Mouse (Mus musculus) hindbrain, embryonic 13.5 days (tissue): Measurements from ENCODE around the gene Ndufb3. TPM values are rescaled to one million over a fixed set of nuclear protein-coding genes. Genes with fewer than 3 reads are reported as not detected.
"Not testable (repeated sequence)": the region's sequence is repeated elsewhere in the genome, so short reads cannot be mapped to it uniquely, and the experiment has no call there.

Experiments used
- ATAC-seq: fragments of 200-750 bp; cut with Nextera tagmentation; 2 replicates; pipeline ENCODE4 v1.8.0; 2017; ENCODE audit warnings: moderate TSS enrichment; ENCODE audit not compliant: low FRiP score
- H3K27ac ChIP-seq: fragments of 300-500 bp; sonication (generic); 2 replicates; pipeline ENCODE4 v1.5.1; 2015; ENCODE audit warnings: inconsistent platforms, mild to moderate bottlenecking, moderate library complexity
- H3K27me3 ChIP-seq: fragments of 300-500 bp; sonication (generic); 2 replicates; pipeline ENCODE4 v1.6.1; 2015; ENCODE audit warnings: mild to moderate bottlenecking, inconsistent platforms
- H3K36me3 ChIP-seq: fragments of 300-500 bp; sonication (generic); 2 replicates; pipeline ENCODE4 v1.6.1; 2015; ENCODE audit warnings: mild to moderate bottlenecking, inconsistent platforms
- H3K4me1 ChIP-seq: fragments of 300-500 bp; sonication (generic); replicated peaks from 2 replicates; pipeline ENCODE4 v1.6.1; 2015; ENCODE audit warnings: inconsistent platforms
- H3K4me2 ChIP-seq: fragments of 300-500 bp; sonication (generic); 2 replicates; pipeline ENCODE4 v1.6.1; 2015; ENCODE audit warnings: inconsistent platforms, mild to moderate bottlenecking, moderate library complexity
- H3K4me3 ChIP-seq: fragments of 300-500 bp; sonication (generic); 2 replicates; pipeline ENCODE4 v1.5.1; 2015; ENCODE audit warnings: mild to moderate bottlenecking, inconsistent platforms
- H3K9ac ChIP-seq: fragments of 300-500 bp; sonication (generic); 2 replicates; pipeline ENCODE4 v1.6.1; 2015; ENCODE audit warnings: mild to moderate bottlenecking, inconsistent platforms
- H3K9me3 ChIP-seq: fragments of 300-500 bp; sonication (generic); 2 replicates; pipeline ENCODE4 v1.6.1; 2016; ENCODE audit warnings: inconsistent platforms
- WGBS: fragments of 180-500 bp; shearing (Covaris S2); methylation state at CpG from one replicate; pipeline ENCODE4 v1.1.7; 2015; 5-methylcytosine and 5-hydroxymethylcytosine counted together
- polyA plus RNA-seq: library from polyadenylated mRNA; unstranded; fragments of >200 nt; fragmentation: Nextera tagmentation; extraction: Ambion mirVana; gene quantifications from 2 replicates; pipeline ENCODE4 v1.2.1, GENCODE M21; 2015

The Ndufb3 gene
- polyA plus RNA-seq: 199 and 210 TPM in 2 replicates

- Histone ChIP-seq H3K9me3 (no peaks in the 10 kb centered on the region), H3K9ac (peak within 1 kb of the TSS; percentile 89), H3K4me1 (peaks cover 13% of the 10 kb centered on the region), H3K4me3 (peak within 1 kb of the TSS; percentile 69), H3K36me3 (peaks cover 6% of the 10 kb centered on the region), H3K27ac (peak within 1 kb of the TSS; percentile 72), H3K27me3 (no peaks in the 10 kb centered on the region), H3K4me2 (peak within 1 kb of the TSS; percentile 74)
- WGBS: under 1% methylated on average over 41 of the region's 41 CpGs
- ATAC-seq: peak; percentile 100
Observed at GRCm38 (mm10) chr1:58586171-58586997, at the start of gene Ndufb3, which contains the start of gene Fam126b. Gene Ndufb3, plus strand, starts transcription at chr1:58586384. Gene Fam126b, minus strand, starts transcription at chr1:58586323.

DNA sequence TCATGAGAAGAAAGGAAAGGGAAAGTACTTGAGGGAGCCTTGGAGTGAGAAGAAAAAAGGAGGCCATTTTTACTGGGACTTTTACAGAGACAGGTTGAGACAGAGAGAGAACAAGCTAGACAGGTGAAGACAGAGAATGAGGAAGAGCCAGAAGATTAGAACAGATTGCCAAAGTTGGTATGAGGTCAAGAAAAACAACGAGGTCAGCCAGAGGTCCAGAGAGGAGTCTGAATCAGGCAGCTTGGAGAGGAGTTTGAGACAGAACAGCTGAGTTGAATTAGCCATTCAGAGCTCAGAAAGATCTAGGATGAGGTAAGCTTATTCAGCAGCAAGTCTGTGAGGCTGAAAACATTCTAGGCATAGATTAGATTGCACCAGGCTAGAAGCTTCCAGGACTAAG lies 44.8 kb upstream of the Ndufb3 start:
- H3K4me1 ChIP-seq: no peaks in the 10 kb centered on the region
- H3K27me3 ChIP-seq: no peaks in the 10 kb centered on the region
- no peak for ATAC-seq
- 91% methylated on average over 1 of the region's 1 CpGs for WGBS
- no peaks in the 10 kb centered on the region for H3K9me3 ChIP-seq
- H3K4me2 ChIP-seq: no peak overlapping the region
- H3K4me3 ChIP-seq: no peak overlapping the region
- no peak overlapping the region for H3K9ac ChIP-seq
- peaks cover 63% of the 10 kb centered on the region for H3K36me3 ChIP-seq
- H3K27ac ChIP-seq: no peak overlapping the region

GRCm38 (mm10) chr1:58560370-58560769 lies 25.8 kb upstream of the Ndufb3 start:
- not testable (repeated sequence) for H3K27me3 ChIP-seq, H3K27ac ChIP-seq, H3K4me1 ChIP-seq, H3K9me3 ChIP-seq, H3K4me2 ChIP-seq, H3K4me3 ChIP-seq, ATAC-seq, H3K9ac ChIP-seq
- peaks cover 32% of the 10 kb centered on the region for H3K36me3 ChIP-seq
- WGBS: 94% methylated on average over 6 of the region's 6 CpGs

DNA sequence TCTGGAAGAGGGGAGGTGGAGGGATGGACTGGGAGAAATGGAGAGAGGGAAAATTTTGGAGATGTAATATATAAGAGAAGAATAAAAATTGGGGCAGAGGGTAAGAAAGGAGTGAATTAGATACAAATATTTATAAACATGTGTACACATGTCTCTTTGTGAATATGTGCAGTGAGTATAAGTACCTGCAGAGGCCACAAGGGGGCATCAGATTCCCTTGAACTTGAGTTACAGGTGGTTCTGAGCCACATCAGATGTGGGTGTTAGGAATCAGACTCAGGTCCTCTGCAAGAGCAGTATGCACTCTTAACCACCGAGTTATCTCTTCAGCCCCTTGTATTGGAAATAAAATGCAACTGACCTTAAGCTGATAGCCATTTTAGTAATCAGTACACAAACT lies 23.7 kb upstream of the Ndufb3 start:
- no peaks in the 10 kb centered on the region for H3K27me3 ChIP-seq
- 90% methylated on average over 1 of the region's 1 CpGs for WGBS
- no peak overlapping the region for H3K9ac ChIP-seq
- H3K9me3 ChIP-seq: no peaks in the 10 kb centered on the region
- no peak overlapping the region for H3K27ac ChIP-seq
- no peak for ATAC-seq
- no peaks in the 10 kb centered on the region for H3K4me1 ChIP-seq
- no peak overlapping the region for H3K4me2 ChIP-seq
- H3K4me3 ChIP-seq: no peak overlapping the region
- peaks cover 26% of the 10 kb centered on the region for H3K36me3 ChIP-seq

- peaks cover 19% of the 10 kb centered on the region for H3K36me3 ChIP-seq
- H3K9me3 ChIP-seq: no peaks in the 10 kb centered on the region
- 91% methylated on average over 5 of the region's 5 CpGs for WGBS
- no peak overlapping the region for H3K4me2 ChIP-seq
- H3K9ac ChIP-seq: no peak overlapping the region
- H3K27me3 ChIP-seq: no peaks in the 10 kb centered on the region
- no peaks in the 10 kb centered on the region for H3K4me1 ChIP-seq
- no peak for ATAC-seq
- no peak overlapping the region for H3K4me3 ChIP-seq
- H3K27ac ChIP-seq: no peak overlapping the region
Observed at GRCm38 (mm10) chr1:58564981-58565380, 21.2 kb upstream of the Ndufb3 start.

DNA sequence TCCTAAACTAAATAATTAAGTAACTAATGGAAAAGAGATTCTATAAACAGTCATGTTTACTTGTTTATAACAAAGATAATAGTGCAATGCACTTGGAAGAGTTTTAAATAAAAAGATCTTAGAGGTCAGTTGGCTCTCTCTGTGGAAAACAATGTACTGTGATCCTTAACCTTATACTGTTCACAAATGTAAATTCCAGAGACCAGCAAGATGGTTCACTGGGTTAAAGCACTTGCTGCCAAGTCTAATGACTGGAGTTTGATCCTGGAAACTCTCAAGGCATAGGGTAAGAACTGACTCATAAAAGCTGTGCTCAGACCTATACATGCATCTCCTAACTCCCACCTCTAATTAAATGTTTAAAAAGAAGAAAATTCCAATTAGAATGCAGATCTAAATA lies 19.6 kb upstream of the Ndufb3 start:
- Histone ChIP-seq H3K9ac (no peak overlapping the region), H3K36me3 (peaks cover 17% of the 10 kb centered on the region), H3K27ac (no peak overlapping the region), H3K4me2 (no peak overlapping the region), H3K4me1 (no peaks in the 10 kb centered on the region), H3K9me3 (no peaks in the 10 kb centered on the region), H3K27me3 (no peaks in the 10 kb centered on the region), H3K4me3 (no peak overlapping the region)
- ATAC-seq: no peak

DNA sequence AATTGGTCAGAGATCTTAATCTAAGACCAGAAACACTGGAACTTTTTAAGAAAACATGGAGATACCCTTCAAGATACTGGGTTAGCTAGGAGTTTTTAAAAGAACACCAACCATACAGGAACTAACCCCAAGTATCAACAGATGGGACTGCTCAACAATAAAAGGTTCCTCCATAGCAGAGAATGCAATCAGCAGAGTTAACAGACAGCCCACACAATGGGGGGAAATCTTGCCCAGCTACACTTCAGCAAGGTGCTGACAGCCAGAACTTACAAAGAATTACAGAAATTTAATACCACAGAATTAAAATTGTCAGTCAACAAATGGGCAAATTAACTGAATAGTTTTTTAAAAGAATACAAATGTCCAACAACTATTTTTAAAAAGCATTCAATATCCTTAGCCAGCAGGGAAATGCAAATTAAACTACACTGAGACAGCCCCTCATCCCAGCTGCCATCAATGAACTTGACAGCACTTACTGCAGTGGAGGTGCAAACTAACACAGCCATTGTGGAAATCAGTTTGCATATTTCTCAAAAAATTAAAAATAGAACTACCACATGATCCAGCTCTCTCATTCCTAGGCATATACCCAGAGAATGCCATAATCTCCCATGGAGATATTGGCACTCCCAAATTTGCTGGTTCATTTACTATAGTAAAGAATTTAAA lies 17.6 kb upstream of the Ndufb3 start:
- Histone ChIP-seq H3K9ac (no peak overlapping the region), H3K4me2 (no peak overlapping the region), H3K36me3 (peaks cover 11% of the 10 kb centered on the region), H3K4me3 (no peak overlapping the region), H3K4me1 (no peaks in the 10 kb centered on the region), H3K27ac (no peak overlapping the region), H3K27me3 (no peaks in the 10 kb centered on the region), H3K9me3 (no peaks in the 10 kb centered on the region)
- no peak for ATAC-seq

GRCm38 (mm10) chr1:58570437-58570836 lies 15.7 kb upstream of the Ndufb3 start:
- no peaks in the 10 kb centered on the region for H3K36me3 ChIP-seq
- H3K4me1 ChIP-seq: no peaks in the 10 kb centered on the region
- ATAC-seq: no peak
- 47% methylated on average over 4 of the region's 4 CpGs for WGBS
- no peaks in the 10 kb centered on the region for H3K27me3 ChIP-seq
- H3K4me3 ChIP-seq: no peak overlapping the region
- no peak overlapping the region for H3K27ac ChIP-seq
- no peak overlapping the region for H3K4me2 ChIP-seq
- no peaks in the 10 kb centered on the region for H3K9me3 ChIP-seq
- H3K9ac ChIP-seq: no peak overlapping the region

DNA sequence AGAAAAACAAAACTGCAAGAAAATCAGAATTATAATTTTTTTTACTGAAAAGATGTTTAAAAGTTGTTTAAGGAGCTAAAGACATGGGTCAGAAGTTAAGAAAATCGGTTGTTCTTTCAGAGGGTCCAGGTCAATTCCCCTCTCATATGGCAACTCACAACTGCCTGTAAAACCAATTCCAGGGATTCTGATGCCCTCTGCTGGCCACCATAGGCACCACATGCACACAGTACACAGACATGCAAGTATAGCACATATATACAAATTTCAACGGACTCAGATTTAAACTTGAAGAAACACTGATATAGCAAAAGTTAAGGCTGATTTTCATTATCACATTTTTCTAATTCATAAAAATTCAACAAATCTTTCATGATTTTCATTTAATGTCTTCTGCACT lies 7.0 kb upstream of the Ndufb3 start:
- H3K9ac ChIP-seq: no peak overlapping the region
- H3K4me1 ChIP-seq: no peaks in the 10 kb centered on the region
- no peak overlapping the region for H3K27ac ChIP-seq
- no peak overlapping the region for H3K4me3 ChIP-seq
- H3K4me2 ChIP-seq: no peak overlapping the region
- ATAC-seq: no peak
- no peaks in the 10 kb centered on the region for H3K9me3 ChIP-seq
- no peaks in the 10 kb centered on the region for H3K36me3 ChIP-seq
- H3K27me3 ChIP-seq: no peaks in the 10 kb centered on the region
- 86% methylated on average over 2 of the region's 2 CpGs for WGBS

DNA sequence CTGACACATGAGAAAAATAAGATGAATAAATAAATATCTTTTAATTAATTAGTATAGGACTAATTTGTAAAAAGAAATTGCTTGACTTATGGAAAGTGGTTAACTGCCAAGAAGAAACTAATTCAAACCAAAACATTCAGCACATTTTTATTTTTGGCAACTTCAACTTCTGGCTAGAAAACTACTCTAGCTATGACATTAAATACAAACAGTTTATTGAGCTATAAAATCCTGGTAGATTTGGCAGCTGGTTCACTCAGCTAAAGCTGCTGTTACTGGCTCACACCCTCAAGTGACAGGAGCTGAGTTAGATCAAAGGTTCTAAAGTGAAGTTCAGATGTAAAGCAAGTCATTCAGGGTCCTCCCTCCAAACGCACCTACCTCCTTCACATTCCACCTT lies 3.6 kb upstream of the Ndufb3 start:
- Histone ChIP-seq H3K4me3 (no peak overlapping the region), H3K27ac (no peak overlapping the region), H3K4me1 (peaks cover 13% of the 10 kb centered on the region), H3K27me3 (no peaks in the 10 kb centered on the region), H3K4me2 (no peak overlapping the region), H3K9me3 (no peaks in the 10 kb centered on the region), H3K9ac (no peak overlapping the region), H3K36me3 (no peaks in the 10 kb centered on the region)
- no peak for ATAC-seq
- WGBS: 84% methylated on average over 1 of the region's 1 CpGs

- H3K9ac ChIP-seq: no peak overlapping the region
- no peaks in the 10 kb centered on the region for H3K27me3 ChIP-seq
- no peak overlapping the region for H3K4me3 ChIP-seq
- H3K36me3 ChIP-seq: no peaks in the 10 kb centered on the region
- WGBS: 75% methylated on average over 1 of the region's 1 CpGs
- H3K27ac ChIP-seq: no peak overlapping the region
- no peaks in the 10 kb centered on the region for H3K9me3 ChIP-seq
- H3K4me1 ChIP-seq: peaks cover 13% of the 10 kb centered on the region
- no peak overlapping the region for H3K4me2 ChIP-seq
- no peak for ATAC-seq
Observed at GRCm38 (mm10) chr1:58584271-58584670, 1.9 kb upstream of the Ndufb3 start.

DNA sequence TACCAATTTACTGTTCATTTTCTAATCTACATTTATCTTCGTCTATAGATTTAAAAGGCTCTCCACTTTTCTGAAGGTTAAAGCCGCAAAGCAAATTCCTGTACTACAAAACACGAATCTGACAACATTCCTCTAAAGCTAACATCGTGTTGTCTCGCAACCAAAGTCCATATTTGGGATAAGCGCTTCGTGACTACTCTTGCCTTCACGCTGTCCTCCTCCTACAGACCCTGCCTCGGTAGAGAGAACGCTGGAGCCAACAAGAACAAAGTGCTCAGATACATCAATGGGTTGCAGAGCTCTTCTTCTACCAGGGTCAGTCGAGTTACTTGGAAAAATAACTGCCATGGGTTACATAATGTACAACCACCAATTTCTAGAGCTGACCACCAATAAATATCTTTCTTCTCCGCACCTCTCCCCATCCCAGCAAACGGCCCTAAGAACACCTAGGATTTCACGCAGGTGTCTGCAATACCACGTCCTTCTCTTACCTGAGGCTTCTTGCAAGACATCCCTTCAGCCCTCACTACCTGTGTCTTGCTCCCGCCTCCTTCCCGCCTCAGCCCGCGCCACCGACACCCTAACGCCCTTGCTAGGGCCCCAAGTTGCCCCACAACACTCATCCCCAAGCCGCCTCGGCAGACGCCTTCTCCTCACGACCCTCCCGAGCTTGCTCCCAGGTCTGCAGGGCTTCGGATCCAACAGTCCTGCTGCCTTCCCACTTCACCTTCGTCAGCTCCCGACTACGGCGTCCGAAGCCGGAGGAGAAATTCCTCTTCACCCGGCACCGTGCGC lies 612 bp upstream of the Ndufb3 start:
- 7% methylated on average over 30 of the region's 36 CpGs for WGBS
- H3K36me3 ChIP-seq: no peaks in the 10 kb centered on the region
- no peaks in the 10 kb centered on the region for H3K9me3 ChIP-seq
- H3K27me3 ChIP-seq: no peaks in the 10 kb centered on the region
- H3K27ac ChIP-seq: peak overlapping the region; percentile 56; the same call in 1 of the 2 replicates
- peak overlapping the region; percentile 74 for H3K4me2 ChIP-seq
- H3K9ac ChIP-seq: peak overlapping the region; percentile 89
- H3K4me1 ChIP-seq: peaks cover 13% of the 10 kb centered on the region
- ATAC-seq: peak; percentile 89
- peak overlapping the region; percentile 69 for H3K4me3 ChIP-seq
